Mouse (Mus musculus): ENCODE measurements at regions not wholly inside any gene's neighbourhood (a gene's known extent, or its start where the extent isn't known, plus 50 kb on each side); places are given as distances from the start of the nearest gene placed in this dataset.

DNA sequence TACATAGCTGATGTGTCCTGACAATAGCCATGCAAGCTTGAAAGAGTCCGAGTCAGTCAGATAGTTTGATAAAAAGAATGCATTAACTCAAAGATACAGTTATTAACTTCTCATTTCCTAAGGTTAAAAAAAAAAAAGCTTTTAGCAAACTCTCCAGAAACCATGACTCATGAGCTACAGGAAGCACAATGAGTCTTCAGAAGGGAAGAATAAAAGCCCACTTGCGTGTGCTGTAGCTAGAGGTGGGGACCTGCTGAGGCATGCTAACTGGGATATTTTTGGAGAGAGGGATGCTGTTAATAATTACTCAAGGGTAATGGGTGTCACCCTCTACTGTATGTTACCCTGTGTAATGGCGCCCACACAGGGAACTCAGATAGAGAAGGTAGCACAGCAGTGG, 147.0 kb downstream of the Utp6 start:
- H3K9me3 ChIP-seq: peaks cover 4% of the 10 kb centered on the region; the same call in 1 of the 2 replicates
- no peak for ATAC-seq (ENCODE audit: low FRiP score)
- no peak overlapping the region for H3K9ac ChIP-seq
- no peaks in the 10 kb centered on the region for H3K36me3 ChIP-seq
- H3K27ac ChIP-seq: no peak overlapping the region
- no peak overlapping the region for H3K4me3 ChIP-seq
- no peak overlapping the region for H3K4me2 ChIP-seq
- H3K4me1 ChIP-seq (replicated peaks): no peaks in the 10 kb centered on the region
- WGBS: 93% methylated on average over 3 of the region's 3 CpGs
- H3K27me3 ChIP-seq: no peaks in the 10 kb centered on the region

DNA sequence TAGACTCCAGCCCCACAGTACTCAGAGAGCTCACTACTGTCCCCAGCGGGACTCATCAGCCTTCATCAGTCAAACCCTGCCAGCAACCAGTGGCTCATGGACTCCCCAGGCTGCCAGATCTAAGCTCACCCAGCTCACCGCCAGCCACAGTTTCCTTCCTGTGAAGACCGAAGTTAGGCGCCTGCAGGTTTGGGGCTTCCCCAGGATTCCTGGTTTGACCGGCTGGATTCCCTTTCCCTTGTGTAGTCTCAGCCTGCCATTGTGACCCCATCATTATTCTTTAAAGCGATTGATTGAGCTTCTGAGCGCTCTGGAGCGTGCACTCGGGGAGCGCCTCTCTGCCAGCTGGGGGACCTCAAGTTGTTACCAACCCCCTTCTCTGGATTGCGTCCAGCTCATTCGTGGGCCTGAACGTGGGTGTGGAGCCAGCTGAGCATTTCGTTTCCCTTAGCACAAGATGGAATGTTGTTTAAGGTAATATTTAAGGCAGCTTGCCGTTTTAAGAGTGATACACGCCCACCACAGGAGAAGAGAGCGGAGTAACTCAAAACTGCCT, 155.2 kb downstream of the Utp6 start:
- Histone ChIP-seq H3K4me2 (peak overlapping the region; percentile 18; the same call in 1 of the 2 replicates), H3K9ac (no peak overlapping the region), H3K36me3 (no peaks in the 10 kb centered on the region), H3K4me1 (replicated peaks) (peaks cover 30% of the 10 kb centered on the region), H3K9me3 (no peaks in the 10 kb centered on the region), H3K27ac (peak overlapping the region; percentile 44), H3K4me3 (no peak overlapping the region), H3K27me3 (no peaks in the 10 kb centered on the region)
- ATAC-seq (ENCODE audit: low FRiP score): no peak
- 25% methylated on average over 17 of the region's 17 CpGs for WGBS

DNA sequence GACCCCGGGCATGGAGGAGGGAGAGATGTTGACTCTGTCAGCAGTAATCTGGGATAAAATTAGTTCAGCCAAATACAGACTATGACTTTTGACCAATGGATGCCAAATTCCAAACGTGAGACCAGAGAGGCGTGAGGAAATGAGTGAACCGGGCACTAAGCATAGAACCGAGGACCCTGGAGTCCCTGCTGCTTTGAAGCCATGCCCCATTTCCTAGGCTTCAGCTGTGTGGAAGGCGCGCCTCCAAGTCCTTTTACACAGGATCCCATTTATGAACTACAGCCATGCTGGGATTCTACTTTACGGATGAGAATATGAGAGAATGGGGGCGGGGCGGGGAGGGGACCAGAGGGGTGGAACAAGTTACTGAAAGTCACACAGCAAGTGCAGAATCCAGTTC, 155.8 kb downstream of the Utp6 start:
- H3K27me3 ChIP-seq: no peaks in the 10 kb centered on the region
- peak overlapping the region; percentile 44 for H3K27ac ChIP-seq
- WGBS: 76% methylated on average over 10 of the region's 10 CpGs
- H3K36me3 ChIP-seq: no peaks in the 10 kb centered on the region
- no peak overlapping the region for H3K4me2 ChIP-seq
- no peak overlapping the region for H3K9ac ChIP-seq
- H3K4me1 ChIP-seq (replicated peaks): peaks cover 30% of the 10 kb centered on the region
- no peak for ATAC-seq (ENCODE audit: low FRiP score)
- no peak overlapping the region for H3K4me3 ChIP-seq
- no peaks in the 10 kb centered on the region for H3K9me3 ChIP-seq

DNA sequence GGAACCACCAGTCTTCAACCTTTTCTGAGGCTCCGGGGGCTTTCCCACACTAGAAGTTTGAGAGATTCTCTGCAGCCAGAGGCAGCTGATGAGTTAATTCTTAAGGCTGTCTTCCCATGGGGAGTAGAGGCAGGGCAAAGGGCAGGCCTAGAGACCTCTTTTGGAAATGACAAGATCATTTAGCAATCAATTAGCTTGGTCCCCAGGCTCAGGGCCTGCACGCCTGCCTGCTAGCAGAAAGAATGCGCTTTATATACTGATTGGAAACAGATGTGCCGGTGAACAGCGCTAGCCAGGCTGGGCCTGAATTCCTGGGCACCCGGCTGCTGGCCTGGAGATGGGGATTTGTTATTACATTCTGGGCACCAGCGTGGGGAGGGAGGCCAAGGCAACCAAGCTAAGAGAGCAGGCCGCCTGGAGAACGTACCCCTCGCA, 156.2 kb downstream of the Utp6 start:
- H3K36me3 ChIP-seq: no peaks in the 10 kb centered on the region
- H3K4me1 ChIP-seq (replicated peaks): peaks cover 30% of the 10 kb centered on the region
- H3K4me2 ChIP-seq: no peak overlapping the region
- no peaks in the 10 kb centered on the region for H3K27me3 ChIP-seq
- no peak overlapping the region for H3K9ac ChIP-seq
- 38% methylated on average over 10 of the region's 10 CpGs for WGBS
- ATAC-seq (ENCODE audit: low FRiP score): peak; percentile 39; the same call in 1 of the 2 replicates
- no peak overlapping the region for H3K4me3 ChIP-seq
- no peaks in the 10 kb centered on the region for H3K9me3 ChIP-seq
- peak overlapping the region; percentile 44 for H3K27ac ChIP-seq

DNA sequence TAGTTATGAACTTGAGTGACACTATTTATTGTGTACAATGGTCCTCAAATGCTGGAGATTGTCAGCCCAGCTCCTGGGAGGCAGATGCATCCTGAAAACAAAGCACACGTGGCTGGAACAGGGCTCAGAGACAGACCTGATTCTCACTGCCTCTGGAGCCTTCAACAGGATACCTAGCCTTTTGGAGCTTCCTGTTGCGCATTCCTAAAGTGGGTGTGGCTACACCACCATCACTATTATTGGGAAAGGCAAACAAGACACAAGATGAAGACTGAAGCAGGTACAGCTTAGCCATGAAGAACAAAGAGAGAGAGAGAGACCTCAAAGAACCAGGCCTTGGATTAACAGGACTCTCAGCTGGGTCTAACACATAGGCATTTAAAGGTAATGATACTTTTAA, 158.2 kb downstream of the Utp6 start:
- H3K9ac ChIP-seq: no peak overlapping the region
- ATAC-seq (ENCODE audit: low FRiP score): no peak
- H3K36me3 ChIP-seq: no peaks in the 10 kb centered on the region
- peaks cover 30% of the 10 kb centered on the region for H3K4me1 ChIP-seq (replicated peaks)
- no peak overlapping the region for H3K27ac ChIP-seq
- H3K4me2 ChIP-seq: no peak overlapping the region
- H3K9me3 ChIP-seq: no peaks in the 10 kb centered on the region
- no peak overlapping the region for H3K4me3 ChIP-seq
- 72% methylated on average over 2 of the region's 2 CpGs for WGBS
- no peaks in the 10 kb centered on the region for H3K27me3 ChIP-seq

DNA sequence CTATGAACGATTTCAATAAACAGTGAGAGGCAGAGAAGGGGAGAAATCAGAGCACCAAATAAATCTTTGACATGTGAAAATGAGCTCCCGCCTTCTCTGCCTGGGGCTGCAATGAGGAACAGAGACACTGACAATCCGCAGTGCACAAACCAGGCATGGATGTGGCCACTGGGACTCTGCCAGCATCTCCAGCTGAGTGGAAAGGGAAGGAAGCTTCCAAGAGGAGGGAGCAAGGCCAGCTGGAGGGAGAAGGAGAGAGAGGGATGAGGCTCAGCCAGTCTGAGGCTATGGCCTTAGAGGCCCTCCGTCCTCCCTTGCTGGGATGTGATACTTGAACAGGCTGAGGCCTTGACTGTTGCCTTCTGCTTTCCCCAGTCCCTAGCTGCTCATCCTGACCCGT, 159.2 kb downstream of the Utp6 start:
- Histone ChIP-seq H3K27ac (no peak overlapping the region), H3K4me3 (no peak overlapping the region), H3K36me3 (no peaks in the 10 kb centered on the region), H3K9me3 (no peaks in the 10 kb centered on the region), H3K27me3 (no peaks in the 10 kb centered on the region), H3K4me2 (no peak overlapping the region), H3K9ac (no peak overlapping the region), H3K4me1 (replicated peaks) (peaks cover 30% of the 10 kb centered on the region)
- ATAC-seq (ENCODE audit: low FRiP score): no peak
- 70% methylated on average over 5 of the region's 5 CpGs for WGBS

DNA sequence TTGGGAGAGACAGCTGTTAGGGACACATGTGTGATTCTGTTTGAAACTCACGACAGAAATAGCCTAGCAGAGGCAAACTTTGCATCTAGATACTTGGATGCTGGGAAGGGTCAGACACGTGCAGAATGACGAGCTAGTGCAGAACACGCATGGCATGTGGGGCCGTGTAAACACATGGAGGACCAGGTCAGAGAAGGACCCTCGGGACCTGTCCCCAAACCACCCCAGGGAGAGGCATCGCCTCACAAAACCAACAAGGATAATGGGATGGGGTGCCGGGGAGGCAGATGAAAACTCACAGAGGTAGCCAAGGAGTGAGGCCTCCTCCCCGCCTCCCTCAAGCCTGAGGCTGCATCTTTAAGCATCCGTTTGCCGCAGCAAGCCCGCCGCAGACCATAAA, 159.6 kb downstream of the Utp6 start:
- Histone ChIP-seq H3K36me3 (no peaks in the 10 kb centered on the region), H3K27me3 (no peaks in the 10 kb centered on the region), H3K4me3 (no peak overlapping the region), H3K4me1 (replicated peaks) (peaks cover 30% of the 10 kb centered on the region), H3K9me3 (no peaks in the 10 kb centered on the region), H3K9ac (no peak overlapping the region), H3K4me2 (no peak overlapping the region), H3K27ac (no peak overlapping the region)
- no peak for ATAC-seq (ENCODE audit: low FRiP score)
- 80% methylated on average over 13 of the region's 13 CpGs for WGBS

DNA sequence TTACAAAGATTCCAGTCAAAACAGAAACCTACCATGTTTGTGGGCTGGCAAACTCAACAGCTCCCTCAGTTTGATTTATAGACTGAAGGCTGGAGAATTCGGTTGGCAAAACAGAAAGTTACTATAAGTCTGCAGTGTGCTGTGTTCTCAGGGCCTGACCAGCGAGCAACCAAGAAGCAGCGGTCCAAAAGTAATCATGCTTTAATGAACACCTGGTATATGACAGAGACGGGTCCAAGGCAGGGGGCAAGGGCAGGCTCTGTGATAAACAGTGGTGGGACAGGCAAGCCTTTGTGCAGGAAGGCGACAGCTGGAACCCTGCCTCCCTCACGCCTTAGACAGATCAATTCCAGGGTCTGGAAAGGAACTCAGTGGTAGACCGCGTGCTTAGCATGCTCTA, 161.9 kb downstream of the Utp6 start:
- Histone ChIP-seq H3K9ac (no peak overlapping the region), H3K4me3 (no peak overlapping the region), H3K27ac (no peak overlapping the region), H3K4me2 (no peak overlapping the region), H3K36me3 (no peaks in the 10 kb centered on the region), H3K9me3 (no peaks in the 10 kb centered on the region), H3K4me1 (replicated peaks) (peaks cover 9% of the 10 kb centered on the region), H3K27me3 (no peaks in the 10 kb centered on the region)
- 52% methylated on average over 8 of the region's 8 CpGs for WGBS
- no peak for ATAC-seq (ENCODE audit: low FRiP score)

DNA sequence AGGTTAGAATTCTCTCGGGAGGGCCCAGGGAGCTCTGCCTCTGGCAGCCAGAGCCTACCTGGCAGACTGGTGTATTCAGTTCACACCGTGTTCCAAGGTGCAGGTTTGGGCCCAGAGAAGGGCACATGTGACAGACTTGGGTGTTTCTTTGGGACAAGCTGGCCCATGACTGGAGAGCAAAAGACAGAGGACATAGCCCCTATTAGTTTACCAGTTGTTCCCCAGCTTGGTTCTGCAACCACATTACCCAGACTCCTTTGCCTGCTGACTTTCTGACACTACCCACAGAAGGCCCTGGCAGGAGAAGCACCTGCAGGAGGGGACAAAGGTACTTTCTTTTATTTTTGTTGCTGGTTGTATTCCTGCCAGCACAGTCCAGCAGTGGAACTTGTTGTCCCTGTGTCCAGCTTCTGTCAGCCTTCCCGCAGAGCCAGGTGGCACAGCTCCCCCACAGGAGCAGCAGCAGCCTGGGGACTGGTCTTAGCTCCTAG, 173.9 kb downstream of the Utp6 start:
- WGBS: 88% methylated on average over 3 of the region's 3 CpGs
- ATAC-seq (ENCODE audit: low FRiP score): no peak
- no peaks in the 10 kb centered on the region for H3K9me3 ChIP-seq

DNA sequence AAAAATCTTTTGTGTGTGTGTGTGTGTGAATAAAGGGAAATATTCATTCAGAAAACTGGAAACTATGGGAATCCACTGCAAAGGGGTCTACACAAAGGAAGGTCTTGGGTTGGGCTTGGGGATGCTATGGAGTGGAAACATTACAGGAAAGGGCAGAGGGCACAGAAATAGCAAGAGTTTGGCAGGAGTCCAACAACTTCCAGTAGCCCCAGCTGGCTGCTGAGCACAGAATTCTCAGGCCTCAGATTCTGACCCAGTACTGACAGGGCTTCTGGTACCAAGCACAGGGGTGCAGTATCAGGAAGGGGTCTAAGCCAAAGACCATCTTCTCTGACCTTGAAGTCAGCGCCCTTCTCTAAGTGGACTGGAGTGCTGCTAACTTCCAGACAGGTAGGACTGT, 174.4 kb downstream of the Utp6 start:
- H3K9ac ChIP-seq: no peak overlapping the region
- ATAC-seq (ENCODE audit: low FRiP score): no peak
- no peaks in the 10 kb centered on the region for H3K27me3 ChIP-seq
- no peak overlapping the region for H3K27ac ChIP-seq
- H3K4me1 ChIP-seq (replicated peaks): peaks cover 49% of the 10 kb centered on the region
- 82% methylated on average over 1 of the region's 1 CpGs for WGBS
- no peak overlapping the region for H3K4me2 ChIP-seq
- H3K4me3 ChIP-seq: no peak overlapping the region
- H3K36me3 ChIP-seq: no peaks in the 10 kb centered on the region
- H3K9me3 ChIP-seq: no peaks in the 10 kb centered on the region

More for the DNA sequence above, 173.9 kb downstream of the Utp6 start:
- H3K4me3 ChIP-seq: no peak overlapping the region
- H3K4me2 ChIP-seq: no peak overlapping the region
- H3K36me3 ChIP-seq: no peaks in the 10 kb centered on the region
- H3K27ac ChIP-seq: no peak overlapping the region
- no peak overlapping the region for H3K9ac ChIP-seq
- peaks cover 51% of the 10 kb centered on the region for H3K4me1 ChIP-seq (replicated peaks)
- no peaks in the 10 kb centered on the region for H3K27me3 ChIP-seq

DNA sequence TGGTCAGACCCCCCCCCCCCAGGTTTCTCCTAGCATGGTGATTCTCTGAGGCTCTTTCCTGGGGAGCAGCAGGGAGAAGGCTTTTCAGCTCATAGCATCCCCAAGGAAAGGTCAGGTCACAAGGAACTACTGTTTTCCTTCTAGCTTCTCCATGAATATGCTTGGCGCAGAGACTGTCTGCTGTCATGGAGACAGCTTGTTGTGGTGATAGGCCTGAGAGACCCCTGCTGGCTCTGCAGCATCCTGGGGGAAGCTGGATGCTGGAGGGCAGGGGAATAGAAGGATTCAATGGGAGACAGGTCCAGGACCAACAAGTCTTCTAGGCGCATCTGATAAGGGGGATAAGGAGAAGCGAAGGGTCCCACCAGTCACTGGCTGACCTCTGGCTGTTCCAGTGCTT, 178.1 kb downstream of the Utp6 start:
- Histone ChIP-seq H3K4me1 (replicated peaks) (peaks cover 31% of the 10 kb centered on the region), H3K4me3 (no peak overlapping the region), H3K9ac (no peak overlapping the region), H3K27me3 (no peaks in the 10 kb centered on the region), H3K36me3 (no peaks in the 10 kb centered on the region), H3K27ac (no peak overlapping the region), H3K9me3 (no peaks in the 10 kb centered on the region), H3K4me2 (no peak overlapping the region)
- WGBS: 52% methylated on average over 3 of the region's 3 CpGs
- ATAC-seq (ENCODE audit: low FRiP score): no peak

DNA sequence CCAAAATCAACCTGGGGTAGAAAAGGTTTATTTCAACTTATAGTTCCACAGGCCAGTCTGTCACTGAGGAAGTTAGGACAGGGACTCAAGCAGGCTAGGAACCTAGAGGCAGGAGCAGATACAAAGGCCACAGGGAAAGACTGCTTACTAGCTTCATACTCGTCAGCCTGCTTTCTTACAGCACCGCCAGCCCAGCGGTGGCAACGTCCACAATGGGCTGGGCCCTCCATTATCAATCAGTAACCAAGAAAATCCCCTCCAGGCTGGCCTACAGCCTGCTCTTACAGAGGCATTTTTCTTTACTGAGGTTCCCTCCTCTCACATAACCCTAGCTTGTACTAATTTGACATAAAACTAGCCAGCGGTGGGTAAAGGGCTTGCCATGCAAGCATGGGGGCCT, 180.2 kb downstream of the Utp6 start:
- peaks cover 28% of the 10 kb centered on the region for H3K4me1 ChIP-seq (replicated peaks)
- no peak overlapping the region for H3K4me3 ChIP-seq
- no peak overlapping the region for H3K4me2 ChIP-seq
- H3K9ac ChIP-seq: no peak overlapping the region
- no peak overlapping the region for H3K27ac ChIP-seq
- H3K9me3 ChIP-seq: no peaks in the 10 kb centered on the region
- 41% methylated on average over 5 of the region's 5 CpGs for WGBS
- no peaks in the 10 kb centered on the region for H3K27me3 ChIP-seq
- H3K36me3 ChIP-seq: no peaks in the 10 kb centered on the region
- no peak for ATAC-seq (ENCODE audit: low FRiP score)

DNA sequence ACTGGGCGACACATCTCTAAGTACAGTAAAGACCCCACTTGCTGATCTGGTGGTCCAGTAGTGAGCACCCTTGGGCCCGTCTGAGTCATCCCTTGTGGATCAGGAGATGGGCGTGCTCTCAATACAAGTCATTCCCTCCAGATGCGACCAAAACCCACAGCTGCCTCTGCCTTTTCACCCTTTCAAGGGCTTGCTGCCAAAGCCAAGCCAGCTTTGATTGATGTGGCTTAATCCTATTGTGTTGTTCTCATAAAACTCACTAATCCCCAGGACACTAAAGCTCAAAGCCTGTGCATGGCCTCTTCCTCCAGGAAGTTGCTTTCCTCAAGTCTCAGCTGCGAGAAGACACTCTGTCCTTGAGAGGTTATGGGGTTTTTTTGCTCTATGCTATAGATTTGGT, 182.4 kb downstream of the Utp6 start:
- Histone ChIP-seq H3K9ac (no peak overlapping the region), H3K36me3 (no peaks in the 10 kb centered on the region), H3K9me3 (no peaks in the 10 kb centered on the region), H3K4me1 (replicated peaks) (peaks cover 28% of the 10 kb centered on the region), H3K27ac (no peak overlapping the region), H3K4me2 (no peak overlapping the region), H3K4me3 (no peak overlapping the region), H3K27me3 (no peaks in the 10 kb centered on the region)
- WGBS: 23% methylated on average over 5 of the region's 5 CpGs
- no peak for ATAC-seq (ENCODE audit: low FRiP score)
